Mouse (Mus musculus) CH12.LX (cell line): ENCODE measurements around the gene Pcx. TPM values are rescaled to one million over a fixed set of nuclear protein-coding genes. Genes with fewer than 3 reads are reported as not detected.

Experiments
- DNase-seq: peaks from one replicate; pipeline ENCODE4 v3.0.0-alpha.2; 2013; ENCODE audit errors: extremely low read depth
- H3K27ac ChIP-seq: 2 replicates; pipeline ENCODE4 v1.5.1; 2012; ENCODE audit warnings: low read depth, mild to moderate bottlenecking, control low read depth, moderate library complexity; ENCODE audit not compliant: insufficient read depth
- H3K27me3 ChIP-seq: replicated peaks from 2 replicates; pipeline ENCODE3; 2012; ENCODE audit warnings: inconsistent platforms
- H3K36me3 ChIP-seq, 2 experiments: replicated peaks in 1 of 2; 2 replicates each; pipeline versions ENCODE3 to v1.6.1; 2012; ENCODE audit warnings: inconsistent platforms in 1 of 2, low read length in 1 of 2, mild to moderate bottlenecking in 1 of 2, mixed read lengths in 1 of 2, moderate library complexity in 1 of 2; ENCODE audit not compliant: control insufficient read depth in 1 of 2, insufficient read depth in 1 of 2
- H3K4me1 ChIP-seq, 2 experiments: 2 replicates each; pipeline ENCODE4 v1.6.1; 2012; ENCODE audit warnings: inconsistent platforms in 1 of 2, moderate library complexity in 1 of 2; ENCODE audit not compliant: insufficient read depth in 2 of 2, control insufficient read depth in 1 of 2
- H3K4me2 ChIP-seq: 2 replicates; pipeline ENCODE4 v1.6.1; 2012; ENCODE audit warnings: low read depth, mild to moderate bottlenecking, control low read depth; ENCODE audit not compliant: poor library complexity, insufficient read depth, severe bottlenecking
- H3K4me3 ChIP-seq, 3 experiments: fragments of 150-350 bp in 1 of 3; sonication (generic) in 1 of 3; replicated peaks in 1 of 3; 2 replicates each; pipeline versions ENCODE3 to v1.5.1; 2011 to 2012; ENCODE audit warnings: low read depth in 2 of 3, low read length in 2 of 3, mild to moderate bottlenecking in 2 of 3, moderate library complexity in 2 of 3, control low read depth in 1 of 3, improper control_type of control experiment in 1 of 3, inconsistent platforms in 1 of 3, mixed read lengths in 1 of 3; ENCODE audit not compliant: poor library complexity in 1 of 3
- H3K79me2 ChIP-seq: replicated peaks from 2 replicates; pipeline ENCODE4 v1.6.1; 2012; ENCODE audit warnings: mild to moderate bottlenecking, moderate library complexity; ENCODE audit not compliant: control insufficient read depth, poor library complexity, insufficient read depth, severe bottlenecking; ENCODE audit errors: extremely low read depth
- H3K9ac ChIP-seq: 2 replicates; pipeline ENCODE4 v1.6.1; 2012; ENCODE audit warnings: low read depth, mild to moderate bottlenecking, control low read depth, moderate library complexity; ENCODE audit not compliant: insufficient read depth
- H3K9me3 ChIP-seq: replicated peaks from 2 replicates; pipeline ENCODE3; 2012; ENCODE audit warnings: low read length, inconsistent platforms, mixed read lengths
- CHD1 ChIP-seq: IDR thresholded peaks from 2 replicates; pipeline ENCODE4 v1.6.1; 2012; ENCODE audit warnings: low read depth, low read length, improper control_type of control experiment, inconsistent platforms
- ELF1 ChIP-seq: IDR thresholded peaks from 2 replicates; pipeline ENCODE4 v1.6.1; 2014; ENCODE audit warnings: low read depth, mild to moderate bottlenecking, inconsistent platforms, low read length, improper control_type of control experiment
- EP300 ChIP-seq: IDR thresholded peaks from 2 replicates; pipeline ENCODE4 v1.6.1; 2011; ENCODE audit warnings: low read length, improper control_type of control experiment
- ETS1 ChIP-seq: conservative IDR thresholded peaks from 2 replicates; pipeline ENCODE4 v1.6.1; 2012; ENCODE audit warnings: low read depth, mild to moderate bottlenecking, inconsistent platforms, low read length, improper control_type of control experiment, moderate library complexity
- HCFC1 ChIP-seq: IDR thresholded peaks from 2 replicates; pipeline ENCODE4 v1.6.1; 2012; ENCODE audit warnings: low read depth, mild to moderate bottlenecking, inconsistent platforms, low read length, improper control_type of control experiment
- IRF4 ChIP-seq: IDR thresholded peaks from 2 replicates; pipeline ENCODE4 v1.6.1; 2014; ENCODE audit warnings: low read depth, mild to moderate bottlenecking, inconsistent platforms, low read length, improper control_type of control experiment
- JUN ChIP-seq: IDR thresholded peaks from 2 replicates; pipeline ENCODE4 v1.6.1; 2011; ENCODE audit warnings: low read depth, mild to moderate bottlenecking, low read length, improper control_type of control experiment, moderate library complexity; ENCODE audit not compliant: insufficient read depth
- JUND ChIP-seq: conservative IDR thresholded peaks from 2 replicates; pipeline ENCODE4 v1.6.1; 2011; ENCODE audit warnings: low read depth, low read length, improper control_type of control experiment
- KAT2A ChIP-seq: IDR thresholded peaks from 2 replicates; pipeline ENCODE4 v1.6.1; 2012; ENCODE audit warnings: low read length, improper control_type of control experiment, inconsistent platforms; ENCODE audit not compliant: insufficient replicate concordance
- MAFK ChIP-seq: IDR thresholded peaks from 2 replicates; pipeline ENCODE4 v1.6.1; 2011; ENCODE audit warnings: low read length, improper control_type of control experiment; ENCODE audit not compliant: insufficient replicate concordance
- MAX ChIP-seq: IDR thresholded peaks from 2 replicates; pipeline ENCODE4 v1.6.1; 2011; ENCODE audit warnings: low read length, improper control_type of control experiment
- MAZ ChIP-seq: IDR thresholded peaks from 2 replicates; pipeline ENCODE4 v1.6.1; 2012; ENCODE audit warnings: low read depth, mild to moderate bottlenecking, inconsistent platforms, low read length, improper control_type of control experiment, moderate library complexity
- MEF2A ChIP-seq: IDR thresholded peaks from 2 replicates; pipeline ENCODE4 v1.6.1; 2014; ENCODE audit warnings: low read depth, mild to moderate bottlenecking, inconsistent platforms, low read length, improper control_type of control experiment, borderline replicate concordance
- MYC ChIP-seq: IDR thresholded peaks from 2 replicates; pipeline ENCODE4 v1.6.1; 2011; ENCODE audit warnings: low read depth, mild to moderate bottlenecking, improper control_type of control experiment, low read length
- NELFE ChIP-seq: IDR thresholded peaks from 2 replicates; pipeline ENCODE4 v1.6.1; 2011; ENCODE audit warnings: low read depth, low read length, improper control_type of control experiment
- NRF1 ChIP-seq: IDR thresholded peaks from 2 replicates; pipeline ENCODE4 v1.6.1; 2014; ENCODE audit warnings: low read depth, mild to moderate bottlenecking, inconsistent platforms, low read length, improper control_type of control experiment, moderate library complexity
- PAX5 ChIP-seq: IDR thresholded peaks from 2 replicates; pipeline ENCODE4 v1.6.1; 2012; ENCODE audit warnings: low read length, inconsistent platforms, mixed read lengths
- POLR2A ChIP-seq: IDR thresholded peaks from 2 replicates; pipeline ENCODE4 v1.6.1; 2011; ENCODE audit warnings: low read depth, mild to moderate bottlenecking, improper control_type of control experiment, low read length
- POLR2AphosphoS2 ChIP-seq: IDR thresholded peaks from 2 replicates; pipeline ENCODE4 v1.6.1; 2011; ENCODE audit warnings: low read depth, low read length, improper control_type of control experiment
- RAD21 ChIP-seq: IDR thresholded peaks from 2 replicates; pipeline ENCODE4 v1.6.1; 2011; ENCODE audit warnings: low read depth, mild to moderate bottlenecking, low read length, improper control_type of control experiment, moderate library complexity
- RCOR1 ChIP-seq: conservative IDR thresholded peaks from 2 replicates; pipeline ENCODE4 v1.6.1; 2012; ENCODE audit warnings: low read depth, mild to moderate bottlenecking, inconsistent platforms, low read length, improper control_type of control experiment
- SIN3A ChIP-seq: IDR thresholded peaks from 2 replicates; pipeline ENCODE4 v1.6.1; 2012; ENCODE audit warnings: low read length, improper control_type of control experiment, inconsistent platforms
- SMC3 ChIP-seq: IDR thresholded peaks from 2 replicates; pipeline ENCODE4 v1.6.1; 2011; ENCODE audit warnings: low read depth, low read length, improper control_type of control experiment
- TBP ChIP-seq: conservative IDR thresholded peaks from 2 replicates; pipeline ENCODE4 v1.6.1; 2011; ENCODE audit warnings: low read depth, low read length, improper control_type of control experiment
- ZC3H11A ChIP-seq: IDR thresholded peaks from 2 replicates; pipeline ENCODE4 v1.6.1; 2012; ENCODE audit warnings: low read depth, mild to moderate bottlenecking, inconsistent platforms, low read length, improper control_type of control experiment
- ZKSCAN1 ChIP-seq: IDR thresholded peaks from 2 replicates; pipeline ENCODE4 v1.6.1; 2012; ENCODE audit warnings: low read depth, inconsistent platforms, low read length, improper control_type of control experiment, borderline replicate concordance
- ZMIZ1 ChIP-seq: IDR thresholded peaks from 2 replicates; pipeline ENCODE4 v1.6.1; 2012; ENCODE audit warnings: low read depth, mild to moderate bottlenecking, inconsistent platforms, low read length, improper control_type of control experiment
- ZNF384 ChIP-seq: IDR thresholded peaks from 2 replicates; pipeline ENCODE4 v1.6.1; 2012; ENCODE audit warnings: low read depth, low read length, improper control_type of control experiment, inconsistent platforms
- dilution Hi-C: fragments of 300-500 bp; cut with MboI; formaldehyde crosslinking; loops from 2 replicates; pipeline ENCODE4 v1.14.3; 2020; ENCODE audit warnings: low sequenced_read_pairs; ENCODE audit not compliant: extremely low pct_unique_long_range_greater_than_20kb, extremely low pct_ligation_motif_present
- in situ Hi-C: fragments of 300-500 bp; cut with MboI; formaldehyde crosslinking; loops from 3 replicates; pipeline ENCODE4 v1.14.3; 2019; ENCODE audit warnings: low sequenced_read_pairs, low pct_ligation_motif_present, low pct_unique_long_range_greater_than_20kb, mixed read lengths
- polyA plus RNA-seq: library from polyadenylated mRNA; unstranded; fragments of >175 nt; gene quantifications from 2 replicates; pipeline ENCODE4 v1.2.1, GENCODE M21; 2012; ENCODE audit warnings: low read depth; ENCODE audit not compliant: insufficient read length
- total RNA-seq, 2 experiments: library from RNA; depleted of rRNA; stranded (reverse); fragments of 300-350 nt in 1 of 2; fragments of >200 nt in 1 of 2; gene quantifications; 2 replicates each; pipeline ENCODE4 v1.2.3; 2012 to 2014

Pcx gene
- total and polyA plus RNA-seq, 3 experiments = 7.7 to 14.2 (median 10.7) TPM

- dilution Hi-C loops (no loop called here), in situ Hi-C loops (loop anchor here (10.0 kb wide), 1 partner anchor 126 kb away; the partner anchor contains the start of gene 2010003K11Rik)
- peaks cover 28 to 68% of the 10 kb centered on the region in 2 experiments for H3K36me3 ChIP-seq
- H3K9me3 ChIP-seq = no peaks in the 10 kb centered on the region
- H3K9ac ChIP-seq = no peak overlapping the region
- H3K4me2 ChIP-seq = no peak overlapping the region
- DNase-seq = no peak
- H3K4me1 ChIP-seq = peaks cover 3 to 29% of the 10 kb centered on the region in 2 experiments; a peak in 2 of 4 replicates
- no peak overlapping the region for H3K4me3 ChIP-seq
- H3K27me3 ChIP-seq = no peaks in the 10 kb centered on the region
- no peaks in the 10 kb centered on the region; the same call in 1 of the 2 replicates for H3K79me2 ChIP-seq
- TF ChIP-seq IRF4 (no peak), TBP (no peak), ZNF384 (no peak), ELF1 (no peak), PAX5 (no peak), ZMIZ1 (no peak), CHD1 (no peak), POLR2A (no peak), ETS1 (no peak), MAZ (no peak), MEF2A (no peak), SIN3A (no peak), JUND (no peak), EP300 (no peak), JUN (no peak), ZC3H11A (no peak), POLR2AphosphoS2 (no peak), MYC (no peak), MAFK (no peak)
- H3K27ac ChIP-seq = no peak overlapping the region
Observed at GRCm38 (mm10) chr19:4620721-4621120, 110.4 kb downstream of the Pcx start.

DNA sequence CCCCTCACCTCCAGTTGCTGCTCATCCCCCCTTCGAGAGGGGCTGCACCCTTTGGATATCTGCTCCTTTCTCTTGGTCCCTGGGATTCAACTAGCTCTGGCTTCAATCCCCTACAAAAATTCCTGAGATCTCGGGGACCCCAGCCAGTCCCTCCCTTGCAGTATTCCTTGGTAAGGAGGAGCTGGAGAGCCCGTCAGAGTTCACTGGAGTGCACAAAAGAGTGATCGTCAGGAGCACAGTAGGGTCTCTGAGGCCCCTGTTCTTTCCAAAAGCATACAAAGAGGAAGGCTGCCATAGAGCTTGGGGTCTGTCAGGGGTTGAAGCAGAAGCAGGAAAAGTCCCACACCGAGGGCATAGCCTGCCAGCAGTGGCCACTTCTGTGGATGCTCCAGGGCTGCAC lies 112.5 kb downstream of the Pcx start:
- TF ChIP-seq MAFK (no peak), MYC (no peak), TBP (no peak), MAZ (no peak), ETS1 (no peak), RAD21 (no peak), KAT2A (no peak), ZKSCAN1 (no peak), IRF4 (no peak), SMC3 (no peak), POLR2AphosphoS2 (no peak), CHD1 (no peak), NRF1 (no peak), MAX (no peak), ZC3H11A (no peak), NELFE (no peak), HCFC1 (no peak), RCOR1 (no peak), POLR2A (no peak)
- H3K9me3 ChIP-seq = no peaks in the 10 kb centered on the region
- H3K27ac ChIP-seq = no peak overlapping the region
- in situ Hi-C loops = loop anchor here (10.0 kb wide), 1 partner anchor 128 kb away; the partner anchor contains the start of gene 2010003K11Rik
- DNase-seq = no peak
- no peaks in the 10 kb centered on the region; the same call in 1 of the 2 replicates for H3K79me2 ChIP-seq
- H3K27me3 ChIP-seq = no peaks in the 10 kb centered on the region
- H3K36me3 ChIP-seq = peaks cover 28 to 67% of the 10 kb centered on the region in 2 experiments
- H3K4me3 ChIP-seq = no peak overlapping the region
- H3K4me1 ChIP-seq = peaks cover 9 to 42% of the 10 kb centered on the region in 2 experiments; a peak in 2 of 4 replicates
- H3K9ac ChIP-seq = no peak overlapping the region
- dilution Hi-C loops = no loop called here
- H3K4me2 ChIP-seq = no peak overlapping the region
